Mouse (Mus musculus) small intestine, adult 2 months (tissue): Measurements from ENCODE around the gene Tube1.

Experiments used
- CTCF ChIP-seq: fragments of 200-500 bp; IDR thresholded peaks from 2 replicates; pipeline ENCODE4 v1.5.1; 2012; ENCODE audit warnings: low read depth, mild to moderate bottlenecking, control low read depth, inconsistent platforms, low read length, moderate library complexity, mixed read lengths; ENCODE audit not compliant: insufficient replicate concordance, insufficient read length; ENCODE audit errors: extremely low read depth
- POLR2A ChIP-seq: fragments of 200-500 bp; IDR thresholded peaks from 2 replicates; pipeline ENCODE4 v1.6.1; 2012; ENCODE audit warnings: low read depth, mild to moderate bottlenecking, control low read depth, inconsistent platforms, low read length, moderate library complexity

GRCm38 (mm10) chr10:39109489-39109874 lies 24.3 kb upstream of the Tube1 start:
- TF ChIP-seq CTCF (no peak), POLR2A (no peak)
